Mouse (Mus musculus): ENCODE measurements around the gene Tex9. TPM values are rescaled to one million over a fixed set of nuclear protein-coding genes. Genes with fewer than 3 reads are reported as not detected.
A peak's percentile ranks its signal among the peaks of the same experiment; 100 is the strongest.

Gene Tex9
- polyA plus RNA-seq, 2 experiments, result 3.8 to 6.4 TPM

DNA sequence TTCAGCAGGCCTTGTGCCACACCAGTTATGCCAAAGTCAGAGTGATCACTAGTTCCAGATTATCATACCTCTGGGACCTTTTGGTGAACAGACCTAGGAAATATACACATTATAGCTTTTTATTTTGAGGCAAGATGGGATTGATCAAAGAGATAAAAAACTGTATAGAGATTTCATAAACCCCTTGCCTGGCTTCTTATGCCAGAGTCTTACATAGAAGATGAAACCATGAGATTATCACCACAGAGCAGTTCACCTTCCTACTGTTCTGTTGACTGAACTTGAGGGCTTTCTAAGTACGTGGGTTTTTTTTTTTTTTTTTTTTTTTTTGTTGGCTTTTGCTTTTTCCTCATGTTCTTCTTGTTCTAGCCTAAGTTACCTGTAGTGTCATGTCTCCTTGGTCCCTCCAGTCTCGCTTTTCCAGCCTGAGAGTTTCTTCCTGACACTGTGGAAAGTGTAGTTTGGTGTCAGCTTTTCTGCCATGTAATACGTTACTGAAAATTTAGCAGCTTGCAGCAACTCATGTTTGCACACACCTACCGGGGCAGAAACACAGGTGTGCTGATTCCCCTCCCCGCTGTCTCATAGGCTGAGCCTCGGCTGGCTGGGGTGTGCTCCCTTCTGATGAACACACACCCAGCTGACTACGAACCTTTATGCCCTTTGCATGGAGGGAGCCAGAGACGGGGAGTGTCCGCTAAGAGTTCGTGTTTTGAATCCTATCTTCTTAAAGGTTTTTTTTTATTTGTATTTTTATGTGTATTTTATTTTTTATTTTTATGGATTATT lies 49.9 kb downstream of the Tex9 start:
- DNase-seq (ENCODE audit: low read depth in 3 of 3, low spot score in 3 of 3) (no peak), ATAC-seq (ENCODE audit: insufficient read depth) (no peak)
- H3K4me3 ChIP-seq (ENCODE audit: insufficient read depth in 1 of 2, low read depth in 2 of 2, low read length in 2 of 2), result peak overlapping the region; percentile 37 to 85
- H3K9me3 ChIP-seq (ENCODE audit: control insufficient read depth, low read length), result no peaks in the 10 kb centered on the region
- H3K9ac ChIP-seq (replicated peaks), result peak overlapping the region; percentile 64
- H3K27me3 ChIP-seq (ENCODE audit: control insufficient read depth, insufficient read depth, low read length), result no peaks in the 10 kb centered on the region
- H3K4me1 ChIP-seq (replicated peaks; ENCODE audit: control insufficient read depth in 2 of 2, insufficient read depth in 2 of 2, low read length in 1 of 2), result peaks cover 15 to 21% of the 10 kb centered on the region in 2 experiments
- WGBS (ENCODE audit: insufficient replicate concordance), result 49% methylated on average over 10 of the region's 10 CpGs
- H3K27ac ChIP-seq, result peak overlapping the region; percentile 89
- TF ChIP-seq CTCF (IDR thresholded peaks at IDR 0.05; ENCODE audit: low read depth) (no peak), EP300 (IDR thresholded peaks at IDR 0.05; ENCODE audit: low read depth) (no peak)
- peaks cover 42% of the 10 kb centered on the region for H3K36me3 ChIP-seq (replicated peaks; ENCODE audit: control insufficient read depth, insufficient read depth, low read depth)
- peak overlapping the region; percentile 83 for H3K4me2 ChIP-seq (ENCODE audit: low read depth)

GRCm38 (mm10) chr9:72440948-72441926 lies 50.8 kb downstream of the Tex9 start:
- H3K9me3 ChIP-seq (ENCODE audit: control insufficient read depth, low read length), result no peaks in the 10 kb centered on the region
- peaks cover 15 to 21% of the 10 kb centered on the region in 2 experiments for H3K4me1 ChIP-seq (replicated peaks; ENCODE audit: control insufficient read depth in 2 of 2, insufficient read depth in 2 of 2, low read length in 1 of 2)
- WGBS (ENCODE audit: insufficient replicate concordance), result 17% methylated on average over 8 of the region's 8 CpGs
- H3K27me3 ChIP-seq (ENCODE audit: control insufficient read depth, insufficient read depth, low read length), result no peaks in the 10 kb centered on the region
- peak overlapping the region; percentile 83 for H3K4me2 ChIP-seq (ENCODE audit: low read depth)
- ATAC-seq (ENCODE audit: insufficient read depth) (peak; percentile 69), DNase-seq (ENCODE audit: low read depth in 3 of 3, low spot score in 3 of 3) (peak; percentile 75 to 78 (median 76))
- peak overlapping the region; percentile 64 for H3K9ac ChIP-seq (replicated peaks)
- H3K27ac ChIP-seq, result peak overlapping the region; percentile 89
- peaks cover 33% of the 10 kb centered on the region for H3K36me3 ChIP-seq (replicated peaks; ENCODE audit: control insufficient read depth, insufficient read depth, low read depth)
- peak; percentile 85 for TF ChIP-seq EP300 (IDR thresholded peaks at IDR 0.05; ENCODE audit: low read depth)
- TF ChIP-seq CTCF (IDR thresholded peaks at IDR 0.05; ENCODE audit: low read depth), result no peak
- peak overlapping the region; percentile 37 to 85 for H3K4me3 ChIP-seq (ENCODE audit: insufficient read depth in 1 of 2, low read depth in 2 of 2, low read length in 2 of 2)

- H3K4me1 ChIP-seq (replicated peaks; ENCODE audit: control insufficient read depth in 2 of 2, insufficient read depth in 2 of 2, low read length in 1 of 2), result peaks cover 15 to 21% of the 10 kb centered on the region in 2 experiments
- no peaks in the 10 kb centered on the region for H3K27me3 ChIP-seq (ENCODE audit: control insufficient read depth, insufficient read depth, low read length)
- H3K36me3 ChIP-seq (replicated peaks; ENCODE audit: control insufficient read depth, insufficient read depth, low read depth), result peaks cover 25% of the 10 kb centered on the region
- ATAC-seq (ENCODE audit: insufficient read depth), result no peak
- peak overlapping the region; percentile 86 for H3K9ac ChIP-seq (replicated peaks)
- TF ChIP-seq CTCF (IDR thresholded peaks at IDR 0.05; ENCODE audit: low read depth), result no peak
- TF ChIP-seq EP300 (IDR thresholded peaks at IDR 0.05; ENCODE audit: low read depth), result peak; percentile 64
- no peak for DNase-seq (ENCODE audit: low read depth in 3 of 3, low spot score in 3 of 3)
- H3K4me2 ChIP-seq (ENCODE audit: low read depth), result peak overlapping the region; percentile 83
- H3K9me3 ChIP-seq (ENCODE audit: control insufficient read depth, low read length), result no peaks in the 10 kb centered on the region
- WGBS (ENCODE audit: insufficient replicate concordance), result 33% methylated on average over 4 of the region's 4 CpGs
- peak overlapping the region; percentile 85 to 97 for H3K4me3 ChIP-seq (ENCODE audit: insufficient read depth in 1 of 2, low read depth in 2 of 2, low read length in 2 of 2)
- H3K27ac ChIP-seq, result peak overlapping the region; percentile 89
These were observed 51.7 kb downstream of the Tex9 start for GRCm38 (mm10) chr9:72440358-72440757.

GRCm38 (mm10) chr9:72438749-72439148 lies 53.3 kb downstream of the Tex9 start:
- H3K4me3 ChIP-seq (ENCODE audit: insufficient read depth in 1 of 2, low read depth in 2 of 2, low read length in 2 of 2), result peak overlapping the region; percentile 85 to 97
- peak overlapping the region; percentile 86 for H3K9ac ChIP-seq (replicated peaks)
- peaks cover 11% of the 10 kb centered on the region for H3K36me3 ChIP-seq (replicated peaks; ENCODE audit: control insufficient read depth, insufficient read depth, low read depth)
- H3K27me3 ChIP-seq (ENCODE audit: control insufficient read depth, insufficient read depth, low read length), result no peaks in the 10 kb centered on the region
- 2% methylated on average over 9 of the region's 9 CpGs for WGBS (ENCODE audit: insufficient replicate concordance)
- peak overlapping the region; percentile 67 for H3K27ac ChIP-seq
- DNase-seq (ENCODE audit: low read depth in 3 of 3, low spot score in 3 of 3) (no peak), ATAC-seq (ENCODE audit: insufficient read depth) (no peak)
- TF ChIP-seq EP300 (IDR thresholded peaks at IDR 0.05; ENCODE audit: low read depth), result no peak
- TF ChIP-seq CTCF (IDR thresholded peaks at IDR 0.05; ENCODE audit: low read depth), result no peak
- H3K9me3 ChIP-seq (ENCODE audit: control insufficient read depth, low read length), result no peaks in the 10 kb centered on the region
- peaks cover 15 to 26% of the 10 kb centered on the region in 2 experiments for H3K4me1 ChIP-seq (replicated peaks; ENCODE audit: control insufficient read depth in 2 of 2, insufficient read depth in 2 of 2, low read length in 1 of 2)
- H3K4me2 ChIP-seq (ENCODE audit: low read depth), result peak overlapping the region; percentile 83
